Mouse (Mus musculus) fat pad, adult 2 months (tissue): ENCODE results near the gene Nmnat2.
"Not testable (repeated sequence)": the region's sequence is repeated elsewhere in the genome, so short reads cannot be mapped to it uniquely, and the experiment has no call there.

Experiments
- DNase-seq: peaks from one replicate; pipeline ENCODE4 v3.0.0-alpha.2; 2011; ENCODE audit warnings: low read depth, low spot score; ENCODE audit errors: extremely low read depth

Gene Nmnat2

GRCm38 (mm10) chr1:153051474-153051873, 96.7 kb downstream of the Nmnat2 start:
- no peak for DNase-seq

GRCm38 (mm10) chr1:153053619-153054018, 98.8 kb downstream of the Nmnat2 start:
- DNase-seq, result no peak

GRCm38 (mm10) chr1:153054112-153054821, 99.5 kb downstream of the Nmnat2 start:
- DNase-seq, result no peak

GRCm38 (mm10) chr1:153058290-153058689, 103.5 kb downstream of the Nmnat2 start:
- no peak for DNase-seq

GRCm38 (mm10) chr1:153059626-153060025, 104.8 kb downstream of the Nmnat2 start:
- DNase-seq, result no peak

GRCm38 (mm10) chr1:153062547-153062946, 107.8 kb downstream of the Nmnat2 start:
- no peak for DNase-seq

GRCm38 (mm10) chr1:153064784-153065390, 110.1 kb downstream of the Nmnat2 start:
- DNase-seq, result no peak

- DNase-seq, result no peak
These were observed 110.9 kb downstream of the Nmnat2 start for GRCm38 (mm10) chr1:153065473-153066386.

GRCm38 (mm10) chr1:153066387-153066781, 111.6 kb downstream of the Nmnat2 start:
- no peak for DNase-seq

- no peak for DNase-seq
These were observed 116.8 kb downstream of the Nmnat2 start for GRCm38 (mm10) chr1:153071563-153071962.

- DNase-seq, result no peak
These were observed 117.2 kb downstream of the Nmnat2 start for GRCm38 (mm10) chr1:153071995-153072394.

- no peak for DNase-seq
These were observed 117.9 kb downstream of the Nmnat2 start for GRCm38 (mm10) chr1:153072711-153073110.

- DNase-seq, result no peak
These were observed 118.6 kb downstream of the Nmnat2 start for GRCm38 (mm10) chr1:153073441-153073840.

GRCm38 (mm10) chr1:153075087-153075736, 120.4 kb downstream of the Nmnat2 start:
- no peak for DNase-seq

- no peak for DNase-seq
These were observed 121.2 kb downstream of the Nmnat2 start for GRCm38 (mm10) chr1:153075955-153076354.

- DNase-seq, result not testable (repeated sequence)
These were observed 128.4 kb downstream of the Nmnat2 start for GRCm38 (mm10) chr1:153083233-153083632.

GRCm38 (mm10) chr1:153084191-153084590, 129.4 kb downstream of the Nmnat2 start:
- DNase-seq, result no peak

GRCm38 (mm10) chr1:153085198-153085597, 130.4 kb downstream of the Nmnat2 start:
- no peak for DNase-seq

GRCm38 (mm10) chr1:153087771-153088170, 133.0 kb downstream of the Nmnat2 start:
- no peak for DNase-seq

GRCm38 (mm10) chr1:153090081-153090480, 135.3 kb downstream of the Nmnat2 start:
- DNase-seq, result no peak

GRCm38 (mm10) chr1:153090807-153091206, 136.0 kb downstream of the Nmnat2 start:
- DNase-seq, result no peak
